Mouse (Mus musculus) layer of hippocampus, postnatal 10 days (tissue): ENCODE measurements around the gene Zfp526. TPM values are rescaled to one million over a fixed set of nuclear protein-coding genes. Genes with fewer than 3 reads are reported as not detected.

Source experiments
- DNase-seq, 2 experiments: peaks; one replicate each; pipeline ENCODE4 v3.0.0; 2021; ENCODE audit warnings: low spot score in 2 of 2
- total RNA-seq, 2 experiments: library from RNA; stranded (reverse); gene quantifications; 2 replicates each; pipeline ENCODE4 v1.2.3; 2021

The Zfp526 gene
- total RNA-seq, 2 experiments from 2014 or later, result 7.2 to 8.4 TPM

DNA sequence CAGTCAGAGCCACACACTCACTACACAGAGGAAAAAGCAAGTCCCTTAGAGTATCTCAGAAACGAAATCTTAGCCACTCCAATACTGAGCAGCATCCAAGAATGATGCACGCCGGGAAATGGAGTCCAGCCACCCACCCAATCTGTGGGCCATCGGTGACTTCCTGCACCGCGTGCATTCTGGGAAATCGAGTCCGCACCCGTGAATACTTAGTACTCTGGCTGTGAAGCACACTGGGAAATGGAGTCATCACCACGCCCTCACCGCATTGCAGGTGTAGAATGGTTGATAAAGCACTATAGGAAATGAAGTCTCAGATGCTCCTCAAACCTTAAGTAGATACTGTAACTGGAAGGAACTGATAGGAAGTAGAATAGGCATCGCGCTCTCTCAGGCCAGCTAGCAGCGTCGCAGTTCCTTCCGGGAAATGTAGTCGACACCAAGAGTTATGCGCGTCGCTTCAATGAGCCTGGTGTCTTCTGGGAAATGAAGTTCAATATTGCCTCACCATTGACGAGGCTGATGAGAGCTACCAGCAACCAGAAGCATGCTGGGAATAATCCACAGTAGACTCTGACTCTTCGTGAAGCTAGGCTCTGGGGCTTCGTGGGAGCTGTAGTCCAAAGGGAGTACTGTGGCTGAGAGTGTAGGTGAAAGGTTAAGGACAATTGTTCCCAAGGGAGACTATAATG, 16.9 kb downstream of the Zfp526 start:
- DNase-seq, result peak; percentile 89 to 92

DNA sequence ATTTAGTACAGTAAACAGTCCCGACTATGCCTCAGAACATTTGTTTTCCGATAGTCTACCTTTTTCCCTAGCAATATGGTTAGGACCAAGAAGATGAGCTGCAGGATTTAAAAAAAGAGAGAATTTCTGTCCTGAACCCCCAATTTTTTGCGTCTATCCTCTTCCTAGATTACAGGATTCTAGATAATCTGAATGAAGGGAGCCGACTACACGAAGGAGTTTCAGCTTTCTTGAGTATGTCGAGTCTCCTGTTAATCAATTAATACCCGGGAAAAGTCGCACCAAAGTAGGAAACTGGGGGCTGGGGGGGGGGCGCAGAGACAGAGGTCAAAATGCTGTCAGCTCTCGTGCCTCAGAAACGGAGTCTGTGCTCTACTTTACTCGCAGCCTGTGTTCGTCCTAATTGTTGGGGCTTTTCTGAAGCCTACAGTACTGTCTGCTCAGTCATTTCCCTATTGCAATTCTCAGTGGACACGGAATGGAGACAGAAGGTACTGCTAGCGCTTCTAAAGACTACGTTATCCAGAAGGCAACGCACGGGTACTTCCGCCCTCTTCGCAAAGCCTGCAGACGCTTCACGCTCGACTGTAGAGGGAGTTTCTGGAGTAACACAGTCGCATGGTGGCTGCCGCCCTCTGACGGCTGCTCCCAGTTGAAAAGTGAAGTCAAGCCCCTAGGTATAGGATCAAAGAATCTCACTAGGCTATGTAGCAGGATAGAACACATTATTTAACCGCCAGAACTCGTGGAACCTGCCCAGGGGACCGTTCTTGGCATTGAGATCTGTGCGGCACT, 17.8 kb downstream of the Zfp526 start:
- peak; percentile 75 to 84 for DNase-seq

DNA sequence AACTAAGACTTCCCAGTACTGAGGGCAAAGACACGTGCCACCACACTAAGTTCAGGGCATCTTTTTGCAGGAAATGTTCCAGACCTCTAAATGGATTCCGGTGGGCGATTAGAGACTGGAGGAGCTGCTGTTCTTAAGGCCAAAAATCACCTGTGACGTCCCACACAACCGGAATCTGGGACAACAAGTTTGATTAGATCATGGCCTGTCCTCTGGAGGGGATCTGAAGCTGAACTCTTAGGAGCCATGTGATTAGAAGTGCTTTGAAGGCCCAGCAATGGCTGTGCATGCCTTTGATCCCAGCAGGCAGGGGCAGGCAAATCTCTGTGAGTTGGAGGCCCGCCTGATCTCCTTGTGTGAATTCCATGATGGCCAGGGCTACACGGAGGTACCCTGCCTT, 19.4 kb downstream of the Zfp526 start:
- no peak for DNase-seq

DNA sequence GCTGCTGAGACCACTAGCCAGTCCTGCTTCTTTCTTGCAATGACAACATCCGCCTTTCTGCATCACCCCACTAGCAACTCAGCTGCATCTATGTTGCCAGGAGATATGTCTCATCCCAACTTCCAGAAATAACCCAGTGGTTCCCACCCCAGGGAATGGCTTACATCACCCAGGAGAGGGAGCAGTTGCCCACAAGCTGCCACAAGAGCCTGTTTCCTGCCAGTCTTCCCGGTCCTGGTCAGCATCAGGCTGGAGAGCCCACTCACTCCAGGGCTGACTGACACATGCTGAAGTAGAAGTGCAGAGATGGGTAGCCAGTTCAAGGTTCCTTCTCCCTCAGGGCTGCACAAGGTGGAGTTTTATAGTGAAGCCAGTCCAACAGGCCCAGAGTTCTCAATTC, 19.8 kb downstream of the Zfp526 start:
- peak; percentile 72 to 77 for DNase-seq

DNA sequence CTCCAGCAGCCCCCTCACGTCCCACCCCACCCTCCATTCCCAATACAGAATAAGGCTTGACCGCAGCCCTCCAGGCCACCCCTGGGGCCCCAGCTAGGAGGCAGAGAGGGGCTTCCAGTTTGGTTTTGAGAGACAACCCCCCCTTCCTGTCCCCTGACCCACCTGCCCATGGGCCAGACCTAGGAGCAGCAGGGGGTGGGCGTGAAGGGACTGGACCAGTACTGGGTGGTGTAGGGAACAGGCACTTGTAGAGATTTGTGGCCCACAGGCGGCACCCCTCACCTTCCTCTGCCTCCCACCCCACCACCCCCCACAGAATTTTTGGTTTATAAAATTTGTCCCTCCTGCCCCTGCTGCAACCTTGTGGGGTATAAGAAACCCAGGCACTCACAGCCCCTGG, 22.1 kb downstream of the Zfp526 start:
- no peak for DNase-seq

DNA sequence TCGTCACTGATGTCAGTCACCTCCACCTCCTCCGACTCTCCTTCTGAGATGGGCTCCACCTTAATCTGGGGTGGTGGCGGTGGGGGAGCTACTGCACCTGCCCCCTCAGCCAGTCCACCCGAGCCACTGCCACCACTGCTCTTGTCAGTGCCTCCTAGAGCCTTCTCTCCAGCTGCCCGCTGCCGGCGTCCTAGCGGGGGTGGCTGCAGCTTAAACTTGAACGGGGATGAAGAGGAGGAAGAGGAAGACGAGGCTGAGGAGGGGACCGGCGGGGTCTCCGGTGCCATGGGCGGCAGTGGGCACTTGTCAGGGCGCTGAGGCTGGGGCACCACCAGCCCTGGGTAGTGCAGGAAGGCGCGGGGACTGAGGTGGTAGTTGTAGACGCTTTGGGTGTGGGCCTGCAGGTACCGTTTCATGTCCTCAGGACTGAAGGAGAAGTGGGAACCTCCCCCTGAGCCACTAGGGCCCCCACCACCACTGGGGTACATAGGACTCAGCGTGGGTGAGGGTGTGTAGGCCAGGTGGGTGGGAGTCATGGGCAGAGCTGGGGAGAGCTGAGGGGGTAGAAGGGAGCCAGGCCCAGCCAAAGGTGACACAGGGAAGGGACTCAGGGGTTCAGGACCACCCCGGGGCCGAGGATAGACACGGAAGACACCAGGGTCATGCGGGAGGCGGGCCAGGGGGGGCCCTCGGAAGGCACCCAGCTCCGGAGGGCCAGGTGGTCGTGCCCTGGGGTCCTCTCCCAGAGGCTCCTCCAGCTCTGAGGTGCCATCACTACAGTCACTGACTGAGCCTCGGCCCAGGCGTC, 23.5 kb downstream of the Zfp526 start:
- DNase-seq, result no peak

DNA sequence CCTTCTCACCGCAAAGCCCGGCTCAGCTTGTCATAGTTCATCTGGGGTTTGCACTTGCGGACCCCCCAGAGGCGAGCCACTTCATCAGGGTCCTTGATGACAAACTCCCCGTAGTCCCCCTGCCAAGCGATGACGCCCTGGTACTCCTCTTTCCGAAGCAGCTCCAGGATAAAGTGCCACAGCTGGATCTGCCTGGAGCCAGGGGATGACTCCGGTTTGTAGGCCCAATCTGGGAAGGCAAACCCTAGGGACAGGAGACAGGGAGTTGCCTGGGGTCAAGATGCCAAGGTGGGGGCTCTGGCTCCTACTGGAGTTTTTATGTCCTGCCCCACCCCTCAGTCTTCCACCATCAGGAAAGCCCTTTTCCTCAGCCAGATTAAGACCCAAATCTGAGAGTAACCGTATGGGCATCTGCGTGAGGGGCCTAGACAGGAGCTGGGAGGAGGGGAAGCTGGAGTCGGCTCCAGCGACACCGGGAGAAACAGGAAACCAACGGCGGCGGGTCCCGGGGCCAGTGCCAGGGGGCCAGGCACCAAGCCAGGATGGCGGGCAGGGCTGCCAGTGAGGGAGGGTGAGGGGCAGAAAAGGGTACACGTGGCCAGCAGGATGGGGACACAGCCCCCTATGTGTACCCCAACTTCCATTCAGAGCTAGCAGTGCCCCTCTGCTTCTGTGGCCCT, 25.0 kb downstream of the Zfp526 start:
- peak; percentile 88 to 91 for DNase-seq

DNA sequence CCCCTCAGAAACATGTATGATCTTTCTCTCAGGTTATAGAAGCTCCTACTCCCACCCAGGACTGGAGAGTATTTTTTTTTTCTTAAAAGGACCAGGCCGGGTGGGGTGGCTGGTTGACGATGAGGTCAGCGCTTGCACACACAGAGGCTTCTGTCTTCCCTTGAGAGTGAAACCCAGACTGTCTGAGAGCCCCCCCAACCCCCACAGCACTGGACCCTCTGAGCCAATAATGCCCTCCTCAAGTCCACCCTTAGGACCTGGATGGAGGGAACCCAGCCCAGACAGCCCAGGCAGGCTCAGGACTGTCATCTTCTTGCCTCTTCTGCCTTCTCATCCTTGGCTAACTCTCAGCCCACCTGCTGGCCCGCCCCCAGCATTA, 25.5 kb downstream of the Zfp526 start:
- DNase-seq, result no peak

DNA sequence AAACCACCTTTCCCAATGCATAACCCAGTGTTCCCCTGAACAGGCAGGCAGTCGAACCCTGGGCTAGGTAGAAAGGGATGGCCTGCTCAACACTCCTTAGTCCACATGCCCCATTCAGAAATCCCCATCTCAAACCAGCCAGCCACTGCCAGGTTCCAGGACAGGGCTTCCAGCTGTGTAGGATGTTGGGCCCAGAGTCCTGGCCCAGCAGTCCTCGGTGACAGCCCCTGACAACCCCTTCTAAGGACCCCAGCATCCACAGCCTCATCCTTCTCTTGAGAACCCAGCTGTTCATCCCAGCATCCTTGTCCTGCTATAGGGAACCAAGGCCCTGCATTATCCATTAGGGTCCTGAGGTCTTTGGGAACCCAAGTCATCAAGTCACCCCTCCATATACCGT, 26.3 kb downstream of the Zfp526 start:
- DNase-seq, result peak in 1 of 2 experiments; percentile 32

DNA sequence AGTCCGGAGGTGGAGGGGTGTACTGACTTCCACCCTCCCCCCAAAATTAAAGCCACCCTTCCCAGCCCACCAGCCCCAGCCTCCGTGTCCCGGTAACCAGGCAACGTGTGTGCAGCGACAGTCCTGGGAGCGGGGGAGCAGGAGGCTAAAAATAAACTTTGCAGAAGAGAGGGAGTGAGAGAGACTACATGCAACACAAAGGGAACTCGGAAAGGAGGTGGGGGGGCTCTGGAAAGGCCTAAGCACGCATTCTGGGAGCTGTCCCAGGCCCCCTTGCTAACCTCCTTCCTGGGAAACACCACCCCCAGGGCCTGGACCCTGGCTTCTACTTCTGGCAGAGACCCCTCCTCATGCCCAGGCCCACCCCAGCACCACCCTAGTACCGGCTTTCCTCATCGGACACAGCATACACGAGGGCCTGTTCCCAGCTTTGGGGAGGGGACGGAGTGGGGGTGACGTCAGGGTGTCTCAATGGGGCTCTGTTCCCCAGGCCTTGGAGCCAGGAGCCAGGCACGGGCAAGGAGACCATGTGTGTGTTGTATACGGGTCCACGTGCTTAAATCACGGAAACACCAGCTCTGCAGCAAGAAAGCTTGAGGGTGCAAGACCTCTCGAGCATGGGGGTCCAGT, 26.9 kb downstream of the Zfp526 start:
- DNase-seq, result peak; percentile 78 to 81

DNA sequence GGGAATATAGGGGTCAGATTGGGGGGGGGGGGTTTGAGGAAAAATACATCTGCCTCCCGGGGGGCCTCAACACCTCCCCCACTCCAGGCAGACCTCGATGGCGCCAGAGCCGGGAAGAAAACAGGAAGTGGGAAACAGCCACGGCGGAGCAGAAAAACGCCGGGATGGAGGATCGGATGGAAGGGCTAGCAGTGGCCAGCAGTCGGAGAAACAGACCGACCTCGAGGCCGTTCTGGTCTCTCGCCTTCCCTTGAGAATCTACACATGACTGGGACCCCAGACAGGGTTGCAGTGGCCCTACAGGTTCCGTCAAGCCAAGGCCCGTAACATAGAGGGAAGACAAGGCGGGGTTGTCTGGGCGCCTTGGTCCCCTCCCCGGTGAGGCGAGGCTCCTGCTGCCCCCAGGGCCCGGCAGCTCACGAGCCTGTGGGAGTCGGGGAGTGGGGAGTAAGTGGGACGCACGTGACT, 27.7 kb downstream of the Zfp526 start:
- no peak for DNase-seq

DNA sequence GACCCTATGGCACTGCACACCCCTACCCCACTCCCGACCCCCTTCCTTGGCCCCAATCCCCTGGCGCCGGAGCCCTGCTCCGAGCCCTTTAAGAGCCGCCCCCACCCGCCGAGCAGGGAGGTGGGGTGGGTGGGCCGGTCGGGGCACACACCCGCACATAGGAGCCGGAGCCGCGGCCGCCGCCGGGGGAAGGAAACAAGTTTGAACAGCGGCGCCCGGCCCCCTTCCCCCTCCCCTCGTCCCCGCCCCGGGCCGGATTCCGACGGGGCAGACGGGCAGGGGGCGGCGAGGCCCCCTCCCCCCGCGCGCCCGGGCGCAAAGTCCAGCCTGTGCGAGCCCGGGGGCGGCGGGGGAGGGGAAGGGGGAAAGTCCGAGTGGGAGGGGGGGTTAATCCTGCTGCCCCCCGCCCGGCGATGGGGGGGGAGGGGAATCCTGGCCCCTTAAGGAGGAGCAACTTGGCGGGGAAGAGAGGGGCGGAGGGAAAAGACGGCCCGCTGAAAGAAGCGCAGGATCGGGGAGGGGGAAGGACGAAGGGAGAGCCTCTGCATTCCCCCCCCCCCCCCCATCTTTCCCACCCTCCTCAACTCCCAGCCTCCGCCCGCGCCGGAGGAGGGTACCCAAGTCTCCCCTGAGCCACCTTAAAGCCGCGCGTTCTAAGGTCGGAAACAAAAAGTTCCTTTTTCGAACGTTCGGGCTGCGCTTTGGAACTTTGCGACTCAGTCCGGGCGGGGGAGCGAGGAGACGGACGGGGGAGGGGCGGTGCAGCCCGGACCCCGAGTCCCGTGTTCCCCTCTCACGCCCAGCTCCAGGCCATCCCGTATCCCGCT, 28.3 kb downstream of the Zfp526 start:
- DNase-seq, result peak; percentile 75 to 79

DNA sequence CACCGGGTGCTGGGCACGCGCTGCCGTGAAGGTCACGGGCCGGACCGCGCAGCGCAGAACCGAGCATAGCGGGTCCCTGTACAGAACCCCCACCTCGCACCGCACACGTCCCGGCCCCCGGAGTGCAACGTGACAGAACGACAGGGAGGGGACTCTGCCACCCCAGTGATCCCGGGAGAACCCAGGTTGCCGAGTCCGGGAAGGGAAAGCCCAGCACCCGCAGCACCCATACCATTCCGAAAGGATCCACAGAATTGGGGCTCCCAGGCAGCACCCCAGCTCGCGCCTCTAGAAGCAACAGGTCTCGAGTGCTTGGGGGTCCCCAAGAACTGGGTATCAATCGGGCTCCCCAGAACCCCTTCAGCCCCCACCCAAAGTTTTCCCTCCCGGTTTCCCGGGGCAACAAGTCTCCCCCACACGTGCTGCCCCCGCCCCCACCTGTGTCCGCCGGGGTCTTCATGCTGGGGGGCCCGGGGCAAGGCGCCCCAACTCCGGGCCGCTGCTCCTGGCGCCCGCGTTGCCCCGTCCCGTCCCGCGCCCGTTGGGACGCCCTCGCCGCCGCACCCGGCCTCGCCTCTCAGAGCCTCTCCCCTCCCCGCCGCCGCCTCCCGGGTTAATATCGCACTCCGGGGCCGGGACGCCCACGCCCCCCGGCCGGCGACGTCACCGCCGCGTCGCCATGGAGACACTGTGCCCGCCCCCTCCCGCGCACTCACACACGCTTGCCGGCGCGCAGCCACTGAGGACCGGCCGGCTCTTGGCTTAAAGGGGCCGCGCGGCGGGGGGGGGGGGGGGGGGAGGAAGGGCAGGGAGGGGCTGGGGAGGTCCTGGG, 29.1 kb downstream of the Zfp526 start, which contains the start of gene Erf:
TSS of gene Erf (minus strand) at position 621 of the 832 bp plus-strand sequence.
- peak; percentile 95 to 97 for DNase-seq

DNA sequence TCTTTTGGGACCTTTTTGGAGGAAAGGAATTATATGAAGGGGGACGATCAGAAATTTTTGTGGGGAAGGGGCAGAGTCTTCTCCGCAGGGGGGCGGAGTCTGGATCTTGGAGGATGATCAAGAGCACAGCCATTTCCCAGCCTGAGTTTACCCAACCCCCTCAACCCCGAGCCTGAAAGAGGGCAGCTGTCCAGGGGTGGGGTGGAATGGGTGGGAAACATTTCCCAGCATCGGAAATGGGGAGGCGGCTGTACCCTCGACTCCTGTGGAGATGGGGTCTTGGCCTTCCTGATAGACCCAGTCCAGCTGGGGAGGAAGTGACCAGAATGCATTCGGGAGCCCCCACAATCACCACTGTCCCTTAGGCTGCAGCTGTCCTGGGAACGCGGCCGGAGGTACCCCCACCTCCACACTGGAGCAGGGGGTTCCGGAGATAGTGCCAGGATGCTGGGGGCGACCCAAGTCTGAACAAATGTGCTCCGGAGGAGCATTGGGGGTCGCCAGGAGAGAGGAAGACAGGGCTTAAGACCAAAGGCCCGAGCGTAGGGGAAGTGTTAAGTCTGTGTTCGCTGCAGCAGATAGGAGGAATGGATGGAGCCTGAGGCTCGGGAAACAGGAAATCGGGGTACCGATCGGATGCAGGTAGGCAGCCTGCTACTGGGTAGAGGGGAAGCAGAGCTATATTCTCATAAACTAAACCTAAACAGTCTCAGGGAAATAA, 30.0 kb downstream of the Zfp526 start:
- peak; percentile 68 to 74 for DNase-seq

DNA sequence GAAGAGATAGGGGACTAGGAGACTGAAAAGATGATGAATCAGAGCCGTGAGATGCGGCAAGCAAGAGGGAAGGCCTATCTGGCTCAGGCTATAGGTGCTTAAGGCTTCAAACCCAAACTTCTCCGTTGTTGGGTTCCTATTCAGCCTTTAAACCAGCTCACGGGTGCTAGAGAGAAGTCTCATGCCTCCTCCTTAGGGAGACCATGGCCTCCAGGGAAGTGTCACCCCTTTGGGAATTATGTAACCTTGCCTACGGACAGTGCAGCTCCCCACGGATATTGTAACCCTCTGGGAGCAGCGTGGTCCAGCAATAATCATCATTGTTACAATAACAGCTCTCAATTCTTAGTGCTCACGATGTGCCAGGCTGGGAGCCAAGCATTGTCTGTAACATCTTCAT, 30.6 kb downstream of the Zfp526 start:
- peak in 1 of 2 experiments; percentile 23 for DNase-seq

DNA sequence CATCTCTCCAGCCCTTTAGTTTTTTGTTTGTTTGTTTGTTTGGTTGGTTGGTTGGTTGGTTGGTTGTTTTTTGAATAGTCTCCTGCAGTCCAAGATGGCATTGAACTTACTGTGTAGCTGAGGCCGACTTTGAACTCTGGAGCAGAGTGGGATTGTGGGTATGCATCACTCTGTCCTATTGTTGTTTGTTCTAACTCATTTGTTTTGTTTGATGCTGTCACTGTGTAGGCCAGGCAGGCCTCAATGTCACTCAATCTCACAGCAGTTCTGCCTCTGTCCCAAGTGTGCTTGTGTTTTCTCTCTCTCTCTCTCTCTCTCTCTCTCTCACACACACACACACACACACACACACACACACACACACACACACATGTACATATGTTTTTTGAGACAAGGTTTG, 40.7 kb downstream of the Zfp526 start:
- DNase-seq, result no peak

DNA sequence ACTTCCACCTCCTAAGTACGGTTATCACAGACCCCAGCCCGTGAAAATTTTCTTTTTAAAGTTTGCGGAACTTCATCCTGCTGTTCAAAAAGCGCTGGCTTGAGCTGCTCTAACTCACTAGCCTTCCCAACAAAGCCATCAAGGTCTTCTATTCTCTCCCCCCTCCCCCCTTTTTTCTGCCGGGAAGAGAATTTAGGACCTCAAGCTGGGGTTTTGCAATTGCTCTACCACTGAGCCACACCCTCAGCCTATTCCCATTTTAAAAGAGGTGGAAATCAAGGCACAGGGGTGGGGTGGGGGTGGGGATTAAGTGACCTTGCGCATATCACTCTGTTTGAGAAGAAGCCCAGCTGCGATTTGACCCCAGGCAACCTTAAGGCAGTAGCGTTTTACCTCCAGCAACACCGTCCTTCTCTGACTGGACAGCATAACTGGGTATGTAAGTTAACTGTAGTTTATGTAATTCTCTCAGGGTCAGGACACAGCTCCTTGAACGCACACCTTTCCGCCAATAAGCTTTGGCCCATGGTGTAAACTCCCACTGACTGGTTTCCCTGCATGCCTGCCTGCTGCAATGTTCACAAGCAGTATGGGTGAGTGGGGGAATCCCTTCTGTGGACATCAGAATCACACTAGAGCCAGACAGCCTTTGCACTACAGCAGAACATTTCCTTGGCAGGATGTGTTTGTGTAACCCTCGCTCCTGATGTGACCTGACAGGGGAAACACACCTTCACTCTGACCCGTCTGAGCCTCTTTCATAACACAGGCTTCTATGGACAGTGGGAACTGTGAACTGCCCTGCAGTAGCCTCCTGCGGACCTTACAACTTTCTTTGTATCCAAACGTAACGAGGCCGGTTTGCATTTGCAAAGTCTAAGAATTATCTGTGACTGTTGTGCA, 43.0 kb downstream of the Zfp526 start:
- no peak for DNase-seq
